Mouse (Mus musculus) kidney, adult 2 months (tissue): ENCODE measurements around the gene Tjap1. TPM values are rescaled to one million over a fixed set of nuclear protein-coding genes. Genes with fewer than 3 reads are reported as not detected.

Source experiments
- DNase-seq: peaks from one replicate; pipeline ENCODE4 v3.0.0; 2021
- H3K27ac ChIP-seq: fragments of 200-500 bp; 2 replicates; pipeline ENCODE4 v1.5.1; 2012; ENCODE audit warnings: low read depth, low read length, control low read depth, inconsistent platforms; ENCODE audit not compliant: insufficient read depth
- H3K27me3 ChIP-seq: fragments of 200-500 bp; replicated peaks from 2 replicates; pipeline ENCODE4 v1.6.1; 2012; ENCODE audit warnings: mild to moderate bottlenecking, moderate library complexity, low read length, inconsistent platforms; ENCODE audit not compliant: control insufficient read depth, insufficient read depth
- H3K36me3 ChIP-seq: fragments of 200-500 bp; 2 replicates; pipeline ENCODE4 v1.6.1; 2012; ENCODE audit warnings: mild to moderate bottlenecking, moderate library complexity, low read length, inconsistent platforms; ENCODE audit not compliant: control insufficient read depth, insufficient read depth
- H3K4me1 ChIP-seq: fragments of 200-500 bp; 2 replicates; pipeline ENCODE4 v1.6.1; 2011; ENCODE audit warnings: low read length; ENCODE audit not compliant: control insufficient read depth, insufficient read depth
- H3K4me3 ChIP-seq: fragments of 200-500 bp; 2 replicates; pipeline ENCODE4 v1.5.1; 2011; ENCODE audit warnings: mild to moderate bottlenecking, low read depth, low read length, control low read depth; ENCODE audit not compliant: insufficient read depth
- CTCF ChIP-seq: fragments of 200-500 bp; conservative IDR thresholded peaks from 2 replicates; pipeline ENCODE4 v1.5.1; 2011; ENCODE audit warnings: low read depth, mild to moderate bottlenecking, control low read depth, low read length, moderate library complexity, mixed read lengths; ENCODE audit not compliant: insufficient read depth, insufficient read length
- POLR2A ChIP-seq: fragments of 200-500 bp; IDR thresholded peaks from one replicate; pipeline ENCODE4 v1.6.1; 2011; ENCODE audit warnings: low read depth, low read length, control low read depth
- WGBS: fragments of 180-500 bp; shearing (Covaris S2); methylation state at CpG from one replicate; pipeline ENCODE4 v1.1.7; 2018; 5-methylcytosine and 5-hydroxymethylcytosine counted together
- polyA plus RNA-seq: library from polyadenylated mRNA; depleted of rRNA; stranded (reverse); fragments of >200 nt; gene quantifications from 2 replicates; pipeline ENCODE4 v1.2.3, GENCODE M21; 2012; rRNA removed

Gene Tjap1
- polyA plus RNA-seq, 1 experiment, result 23.1 TPM

- no peak for TF ChIP-seq POLR2A
- no peak for TF ChIP-seq CTCF
- H3K36me3 ChIP-seq, result no peaks in the 10 kb centered on the region; the same call in 1 of the 2 replicates
These were observed 46.8 kb downstream of the Tjap1 start for GRCm38 (mm10) chr17:46236067-46236466.

GRCm38 (mm10) chr17:46227576-46227975 is 55.2 kb downstream of the Tjap1 start:
- DNase-seq, result no peak
- WGBS, result 91% methylated on average over 7 of the region's 7 CpGs
- peaks cover 5% of the 10 kb centered on the region for H3K36me3 ChIP-seq
- H3K4me1 ChIP-seq, result no peaks in the 10 kb centered on the region
- no peak overlapping the region for H3K4me3 ChIP-seq
- H3K27me3 ChIP-seq, result no peaks in the 10 kb centered on the region
- TF ChIP-seq POLR2A (no peak), CTCF (no peak)
- H3K27ac ChIP-seq, result no peak overlapping the region

More at GRCm38 (mm10) chr17:46236067-46236466, 46.8 kb downstream of the Tjap1 start:
- H3K4me1 ChIP-seq, result no peaks in the 10 kb centered on the region
- 96% methylated on average over 1 of the region's 1 CpGs for WGBS
- DNase-seq, result no peak
- no peak overlapping the region for H3K27ac ChIP-seq
- no peaks in the 10 kb centered on the region for H3K27me3 ChIP-seq
- no peak overlapping the region for H3K4me3 ChIP-seq

GRCm38 (mm10) chr17:46221601-46222000 is 61.2 kb downstream of the Tjap1 start:
- Histone ChIP-seq H3K27ac (no peak overlapping the region), H3K4me3 (no peak overlapping the region), H3K36me3 (peaks cover 13% of the 10 kb centered on the region), H3K27me3 (no peaks in the 10 kb centered on the region), H3K4me1 (no peaks in the 10 kb centered on the region)
- WGBS, result 87% methylated on average over 3 of the region's 3 CpGs
- DNase-seq, result no peak
- no peak for TF ChIP-seq POLR2A
- no peak for TF ChIP-seq CTCF

GRCm38 (mm10) chr17:46210550-46210949 is 72.3 kb downstream of the Tjap1 start:
- H3K27ac ChIP-seq, result no peak overlapping the region
- 40% methylated on average over 3 of the region's 3 CpGs for WGBS

More at GRCm38 (mm10) chr17:46210550-46210949, 72.3 kb downstream of the Tjap1 start:
- Histone ChIP-seq H3K4me1 (peaks cover 11% of the 10 kb centered on the region; the same call in 1 of the 2 replicates), H3K27me3 (no peaks in the 10 kb centered on the region), H3K36me3 (peaks cover 1% of the 10 kb centered on the region; the same call in 1 of the 2 replicates), H3K4me3 (no peak overlapping the region)
- DNase-seq, result peak; percentile 28
- TF ChIP-seq CTCF, result no peak
- TF ChIP-seq POLR2A, result no peak

Other genes with a start within 250 kb of the Tjap1 start
- gene Mrps18a, start 172.0 kb downstream of the Tjap1 start, polyA plus RNA-seq, result 94.6 and 120 TPM in 2 replicates
- gene Rsph9, start 138.8 kb downstream of the Tjap1 start, polyA plus RNA-seq, result 34.8 and 37.2 TPM in 2 replicates
- 17.3 and 19.2 TPM in 2 replicates for gene Mad2l1bp, start 129.5 kb downstream of the Tjap1 start, polyA plus RNA-seq
- gene Gtpbp2, start 122.0 kb downstream of the Tjap1 start, polyA plus RNA-seq, result 69.7 and 80.4 TPM in 2 replicates
- gene Polh, start 80.4 kb downstream of the Tjap1 start, polyA plus RNA-seq, result 3.8 and 4.0 TPM in 2 replicates
- 18.5 and 20.5 TPM in 2 replicates for gene Xpo5, start 80.2 kb downstream of the Tjap1 start, polyA plus RNA-seq
- 63.0 and 70.7 TPM in 2 replicates for gene Polr1c, start 35.0 kb downstream of the Tjap1 start, polyA plus RNA-seq
- gene Yipf3, start 34.9 kb downstream of the Tjap1 start, polyA plus RNA-seq, result 246 and 292 TPM in 2 replicates
- 1.1 and 1.4 TPM in 2 replicates for gene Lrrc73, start 29.5 kb downstream of the Tjap1 start, polyA plus RNA-seq
- 0.61 and 1.1 TPM in 2 replicates for gene Dlk2, start 14.4 kb upstream of the Tjap1 start, polyA plus RNA-seq
- gene Abcc10, start 45.3 kb upstream of the Tjap1 start, polyA plus RNA-seq, result 16.8 and 27.8 TPM in 2 replicates
- gene Zfp318, start 100.7 kb upstream of the Tjap1 start, polyA plus RNA-seq, result 11.8 and 14.3 TPM in 2 replicates
- gene Crip3, start 145.9 kb upstream of the Tjap1 start, polyA plus RNA-seq, result 2.9 and 3.7 TPM in 2 replicates
- 164 and 283 TPM in 2 replicates for gene Slc22a7, start 155.4 kb upstream of the Tjap1 start, polyA plus RNA-seq
- gene Ttbk1, start 204.6 kb upstream of the Tjap1 start, polyA plus RNA-seq, result 1.4 and 1.6 TPM in 2 replicates
- 20.7 and 22.8 TPM in 2 replicates for gene Dnph1, start 213.7 kb upstream of the Tjap1 start, polyA plus RNA-seq